Mouse (Mus musculus) testis, postnatal 14 days (tissue): ENCODE measurements at regions not wholly inside any gene's neighbourhood (a gene's known extent, or its start where the extent isn't known, plus 50 kb on each side); places are given as distances from the start of the nearest gene placed in this dataset.
"Not testable (repeated sequence)": the region's sequence is repeated elsewhere in the genome, so short reads cannot be mapped to it uniquely, and the experiment has no call there.

Experiments used
- DNase-seq: peaks from one replicate; pipeline ENCODE4 v3.0.0; 2021; ENCODE audit warnings: low spot score

- peak; percentile 54 for DNase-seq
These were observed 97.0 kb upstream of the Vmn2r87 start for GRCm38 (mm10) chr10:130594046-130594734.

GRCm38 (mm10) chr10:130566426-130566825 lies 69.2 kb upstream of the Vmn2r87 start:
- not testable (repeated sequence) for DNase-seq

- no peak for DNase-seq
These were observed 51.4 kb upstream of the Vmn2r87 start for GRCm38 (mm10) chr10:130548570-130548969.
